Mouse (Mus musculus): Measurements from ENCODE around the gene Nr1h2. TPM values are rescaled to one million over a fixed set of nuclear protein-coding genes. Genes with fewer than 3 reads are reported as not detected.

Gene Nr1h2
- polyA plus RNA-seq, 1 experiment: 371 TPM

GRCm38 (mm10) chr7:44568803-44569202 lies 15.1 kb upstream of the Nr1h2 start:
- no peak for TF ChIP-seq GATA1 (IDR thresholded peaks at IDR 0.05; ENCODE audit: low read length)

- TF ChIP-seq GATA1 (IDR thresholded peaks at IDR 0.05; ENCODE audit: low read length): no peak
Observed at GRCm38 (mm10) chr7:44565414-44565813, 11.7 kb upstream of the Nr1h2 start.

- no peak for TF ChIP-seq GATA1 (IDR thresholded peaks at IDR 0.05; ENCODE audit: low read length)
Observed at GRCm38 (mm10) chr7:44564486-44564885, 10.7 kb upstream of the Nr1h2 start.

GRCm38 (mm10) chr7:44563284-44563683 lies 9.5 kb upstream of the Nr1h2 start:
- no peak for TF ChIP-seq GATA1 (IDR thresholded peaks at IDR 0.05; ENCODE audit: low read length)

DNA sequence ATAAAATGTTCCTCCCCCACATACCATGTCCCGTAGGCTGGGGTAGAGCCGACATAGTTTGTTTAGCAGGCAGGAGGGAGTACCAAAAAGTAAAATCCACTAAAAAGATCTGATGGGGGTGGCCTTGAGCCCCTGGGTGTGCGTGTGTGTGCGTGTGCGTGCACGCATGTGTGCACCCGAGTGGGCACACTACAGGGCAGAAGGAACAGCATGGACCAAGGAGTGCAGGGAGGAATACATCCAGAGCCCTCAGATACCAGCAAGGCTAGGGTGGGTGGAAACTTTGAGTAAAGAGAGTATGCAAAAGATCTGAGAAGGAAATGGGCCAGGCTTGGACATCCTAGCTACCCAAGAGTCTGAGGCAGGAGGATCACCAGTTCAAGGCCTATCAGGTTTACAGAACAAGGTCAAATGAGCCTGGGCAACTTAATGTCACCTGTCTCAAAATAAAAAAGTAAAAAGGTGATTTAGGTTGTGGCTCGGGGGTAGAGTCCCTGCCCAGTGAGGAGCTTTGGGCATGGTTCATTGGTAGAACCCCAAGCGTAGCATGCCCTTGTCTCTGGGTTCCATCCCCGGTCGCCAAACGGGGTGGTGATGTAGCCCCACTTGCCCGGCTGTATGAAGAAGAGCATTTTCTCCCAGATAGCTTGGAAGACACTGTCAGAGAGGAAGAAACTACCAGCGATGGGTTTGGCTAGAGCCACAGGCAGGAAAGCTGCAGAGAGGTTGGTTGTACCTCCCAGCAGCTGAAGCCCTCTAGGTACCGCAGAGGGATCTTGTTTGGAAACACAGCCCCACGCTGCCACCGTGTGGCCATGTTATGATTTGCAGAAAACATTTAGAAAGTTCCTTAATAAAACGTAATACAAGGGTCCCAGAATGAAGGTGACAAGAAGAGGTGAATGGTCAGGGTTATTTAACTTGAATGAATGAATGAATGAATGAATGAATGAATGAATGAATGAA lies 7.0 kb upstream of the Nr1h2 start:
- no peak for TF ChIP-seq GATA1 (IDR thresholded peaks at IDR 0.05; ENCODE audit: low read length)

DNA sequence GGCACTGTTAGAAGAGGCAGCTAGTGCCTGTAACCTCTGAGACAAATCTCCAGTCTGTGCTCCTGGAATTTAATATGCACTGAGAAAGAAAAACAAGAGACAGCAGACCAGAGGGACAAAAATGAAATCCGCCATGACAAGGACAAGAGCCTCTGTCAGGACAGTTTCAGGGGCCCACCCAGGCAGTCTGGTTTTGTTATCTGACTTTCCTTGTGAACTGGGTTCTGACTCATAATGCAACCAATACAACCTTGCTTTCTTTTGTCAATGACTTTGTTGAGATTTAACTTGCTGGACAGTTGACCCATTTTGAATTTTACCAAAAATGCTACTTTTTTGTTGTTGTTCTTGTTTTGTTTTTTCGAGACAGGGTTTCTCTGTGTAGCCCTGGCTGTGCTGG lies 3.9 kb upstream of the Nr1h2 start:
- no peak for TF ChIP-seq GATA1 (IDR thresholded peaks at IDR 0.05; ENCODE audit: low read length)

DNA sequence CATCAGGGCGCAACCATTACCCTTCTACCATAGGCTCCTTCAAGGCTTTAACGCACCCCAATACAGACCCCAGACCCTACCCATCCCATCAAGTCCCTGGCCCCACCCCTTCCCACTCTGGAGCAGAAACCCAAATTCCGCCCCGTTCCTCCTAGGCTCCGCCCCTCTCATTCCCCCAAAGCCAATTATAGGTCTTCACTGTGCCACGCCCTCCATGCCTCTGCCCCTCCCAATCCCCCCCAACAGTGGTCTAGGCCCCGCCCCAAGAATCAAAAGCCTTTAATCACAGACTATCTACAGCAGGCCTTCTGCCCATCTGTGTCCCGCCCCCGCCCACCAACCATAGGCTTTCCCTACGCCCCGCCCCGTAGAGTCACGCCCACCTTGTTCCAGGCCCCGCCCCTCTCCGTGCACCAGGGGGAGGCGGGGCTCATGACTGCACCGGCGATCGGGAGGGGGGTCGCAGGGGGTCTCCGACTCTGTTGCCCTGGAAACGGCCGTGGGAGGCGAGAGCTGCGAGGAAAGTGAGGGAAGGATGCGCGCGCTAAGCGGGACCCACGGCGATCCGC lies 471 bp downstream of the Nr1h2 start:
- TF ChIP-seq GATA1 (IDR thresholded peaks at IDR 0.05; ENCODE audit: low read length): no peak

- no peak for TF ChIP-seq GATA1 (IDR thresholded peaks at IDR 0.05; ENCODE audit: low read length)
Observed at GRCm38 (mm10) chr7:44552141-44552908, 1.4 kb downstream of the Nr1h2 start.

DNA sequence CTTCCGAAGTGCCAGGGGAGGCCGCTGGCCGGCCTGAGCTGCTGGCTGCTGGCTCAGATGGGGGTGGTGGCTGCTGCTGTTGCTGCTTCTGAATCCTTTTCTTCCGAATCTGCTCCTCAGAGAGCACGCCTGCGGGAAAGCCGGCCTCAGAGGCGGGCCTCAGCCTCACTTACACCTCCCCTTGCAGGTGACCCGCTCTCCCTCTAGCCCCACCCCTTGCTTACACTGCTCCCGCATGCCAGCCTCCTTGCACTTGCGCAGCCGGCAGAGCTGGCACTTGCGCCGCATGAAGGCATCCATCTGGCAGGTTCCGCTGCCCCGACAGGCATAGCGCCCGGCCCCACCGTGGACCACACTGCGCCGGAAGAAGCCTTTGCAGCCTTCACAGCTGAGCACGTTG lies 2.0 kb downstream of the Nr1h2 start:
- no peak for TF ChIP-seq GATA1 (IDR thresholded peaks at IDR 0.05; ENCODE audit: low read length)

GRCm38 (mm10) chr7:44551301-44551700 lies 2.5 kb downstream of the Nr1h2 start:
- TF ChIP-seq GATA1 (IDR thresholded peaks at IDR 0.05; ENCODE audit: low read length): no peak

- no peak for TF ChIP-seq GATA1 (IDR thresholded peaks at IDR 0.05; ENCODE audit: low read length)
Observed at GRCm38 (mm10) chr7:44550409-44550678, 3.4 kb downstream of the Nr1h2 start.

DNA sequence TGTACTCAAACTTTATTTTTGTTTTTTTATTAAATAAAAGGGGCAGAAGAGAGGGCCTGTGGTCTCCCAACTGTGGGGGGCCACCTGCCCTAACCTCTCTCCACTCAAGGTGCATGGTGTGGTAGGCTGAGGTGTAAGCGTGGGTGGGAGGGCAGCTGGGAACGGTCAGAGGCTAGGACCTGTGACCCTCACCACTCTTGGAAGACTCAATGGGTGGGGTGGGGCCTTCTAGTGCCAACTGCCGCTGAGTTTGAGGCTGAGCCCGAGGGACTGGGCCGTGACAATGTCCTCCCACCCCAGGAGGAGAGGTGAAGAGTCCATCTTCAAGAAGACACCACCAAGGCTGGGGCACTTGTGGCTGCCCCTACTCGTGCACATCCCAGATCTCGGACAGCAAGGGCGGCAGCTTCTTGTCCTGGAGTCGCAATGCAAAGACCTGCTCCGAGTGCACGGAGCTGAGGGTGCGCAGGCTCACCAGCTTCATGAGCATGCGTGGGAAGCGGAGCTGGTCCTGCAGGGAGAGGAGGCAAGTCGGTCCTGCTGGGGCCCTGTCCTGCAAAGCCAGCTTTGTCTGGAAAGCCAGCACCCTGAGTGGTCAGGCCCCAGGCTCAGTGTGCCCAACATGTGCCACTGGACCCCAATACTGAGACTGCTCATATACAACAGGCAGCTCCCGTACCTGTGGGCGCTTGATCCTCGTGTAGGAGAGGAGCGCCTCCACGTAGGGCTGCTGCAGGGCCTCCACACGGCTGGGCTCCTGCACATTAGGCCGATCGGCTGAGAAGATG lies 3.9 kb downstream of the Nr1h2 start:
- no peak for TF ChIP-seq GATA1 (IDR thresholded peaks at IDR 0.05; ENCODE audit: low read length)

DNA sequence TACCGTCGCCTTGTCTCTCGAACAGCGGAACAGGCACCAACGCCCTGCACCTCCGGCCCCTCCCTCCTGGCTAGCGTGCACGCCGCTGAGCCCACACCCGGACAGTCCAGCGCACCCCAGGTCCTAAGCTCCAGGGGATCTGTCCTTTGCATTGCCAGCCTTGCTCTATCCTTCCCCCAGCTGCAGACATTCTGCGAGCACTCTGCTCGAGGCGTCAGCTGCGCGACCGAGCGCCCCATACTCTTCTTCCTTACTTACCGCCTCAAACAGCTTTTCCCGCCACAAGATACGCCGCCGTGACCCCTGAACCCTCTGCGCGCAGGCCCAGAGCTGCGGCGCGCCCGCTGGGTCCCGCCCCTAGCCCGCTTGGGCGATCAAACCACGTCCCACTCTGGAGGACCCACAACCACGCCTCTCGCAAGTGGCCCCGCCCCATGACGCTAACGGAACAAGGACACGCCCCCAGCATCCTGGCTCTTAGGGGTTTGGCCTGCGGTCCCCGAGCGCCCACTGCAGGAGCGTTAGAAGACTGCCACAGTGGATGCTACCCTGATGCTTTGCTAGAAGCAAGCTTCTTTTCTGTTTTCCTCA lies 5.2 kb downstream of the Nr1h2 start, which contains the start of gene Pold1:
Gene Pold1 (minus strand): TSS at position 353 of the 591 bp plus-strand sequence.
- no peak for TF ChIP-seq GATA1 (IDR thresholded peaks at IDR 0.05; ENCODE audit: low read length)

DNA sequence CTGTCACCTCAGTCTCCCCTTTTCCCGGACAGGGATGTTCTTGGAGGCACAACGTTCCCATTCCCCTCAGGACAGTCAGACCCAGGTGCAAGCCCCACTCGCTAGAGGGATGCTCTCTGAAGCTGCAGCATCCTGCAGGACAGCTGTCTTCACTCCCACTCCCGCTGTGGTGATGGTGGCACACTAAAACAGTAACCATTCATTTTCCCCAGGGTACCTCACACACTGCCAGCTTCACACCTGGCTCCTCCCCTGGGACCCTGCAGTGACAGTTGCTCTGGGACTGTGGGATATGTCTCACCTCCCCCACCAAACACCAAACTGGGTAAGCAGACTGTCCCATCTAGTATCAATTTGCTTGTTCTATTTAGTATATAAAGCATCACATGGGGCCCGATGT lies 6.0 kb downstream of the Nr1h2 start:
- TF ChIP-seq GATA1 (IDR thresholded peaks at IDR 0.05; ENCODE audit: low read length): no peak

DNA sequence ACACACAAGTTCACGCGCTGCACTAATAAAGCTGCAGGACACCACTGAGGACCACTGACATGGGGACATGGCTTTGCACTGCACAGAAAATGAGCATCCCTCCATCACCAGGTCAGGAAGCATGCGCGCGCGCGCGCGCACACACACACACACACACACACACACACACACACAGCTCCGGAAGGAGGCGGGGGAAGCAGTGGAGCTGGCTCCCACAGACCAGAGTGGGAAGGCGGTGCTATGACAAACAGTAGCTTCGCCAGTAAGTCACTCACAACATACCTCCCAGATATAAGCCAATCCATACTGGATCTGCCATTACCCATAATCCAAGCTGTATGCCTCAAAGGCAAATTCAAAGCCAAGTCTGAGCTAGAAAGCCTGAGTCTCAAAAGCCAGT lies 6.7 kb downstream of the Nr1h2 start:
- no peak for TF ChIP-seq GATA1 (IDR thresholded peaks at IDR 0.05; ENCODE audit: low read length)
